Mouse (Mus musculus): ENCODE measurements around the gene Tctn3. TPM values are rescaled to one million over a fixed set of nuclear protein-coding genes. Genes with fewer than 3 reads are reported as not detected.
"Not testable (repeated sequence)": the region's sequence is repeated elsewhere in the genome, so short reads cannot be mapped to it uniquely, and the experiment has no call there.

Tctn3 gene
- polyA plus RNA-seq, 1 experiment from 2014 or later: 11.6 TPM

DNA sequence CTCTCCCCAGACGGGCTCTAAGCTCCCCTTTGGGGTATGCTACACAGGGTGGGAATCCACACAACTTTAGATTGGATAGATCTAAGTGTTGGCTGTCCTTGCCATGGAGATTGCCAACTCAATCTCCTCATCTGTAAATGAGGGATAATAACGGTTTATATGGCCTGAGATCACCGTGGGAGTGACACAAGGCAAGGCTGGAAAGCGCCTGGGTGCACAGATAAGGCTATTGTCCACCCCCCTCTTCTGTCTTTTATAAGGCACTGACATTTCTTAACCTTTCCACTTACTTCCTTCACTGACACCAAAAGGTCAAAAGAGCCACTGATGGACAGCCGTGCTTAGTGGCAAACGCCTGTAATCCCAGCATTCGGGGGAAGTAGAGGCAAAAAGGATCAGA is 25.1 kb downstream of the Tctn3 start:
- ATAC-seq: no peak
- peak overlapping the region; percentile 85 for H3K9ac ChIP-seq
- H3K9me3 ChIP-seq (replicated peaks): no peaks in the 10 kb centered on the region
- 65% methylated on average over 7 of the region's 7 CpGs for WGBS
- no peak overlapping the region for H3K27ac ChIP-seq
- H3K4me3 ChIP-seq: peak overlapping the region; percentile 82
- H3K36me3 ChIP-seq (ENCODE audit: poor library complexity, severe bottlenecking): peaks cover 29% of the 10 kb centered on the region
- peak overlapping the region; percentile 72 for H3K4me2 ChIP-seq
- no peaks in the 10 kb centered on the region for H3K27me3 ChIP-seq
- peaks cover 13% of the 10 kb centered on the region for H3K4me1 ChIP-seq

DNA sequence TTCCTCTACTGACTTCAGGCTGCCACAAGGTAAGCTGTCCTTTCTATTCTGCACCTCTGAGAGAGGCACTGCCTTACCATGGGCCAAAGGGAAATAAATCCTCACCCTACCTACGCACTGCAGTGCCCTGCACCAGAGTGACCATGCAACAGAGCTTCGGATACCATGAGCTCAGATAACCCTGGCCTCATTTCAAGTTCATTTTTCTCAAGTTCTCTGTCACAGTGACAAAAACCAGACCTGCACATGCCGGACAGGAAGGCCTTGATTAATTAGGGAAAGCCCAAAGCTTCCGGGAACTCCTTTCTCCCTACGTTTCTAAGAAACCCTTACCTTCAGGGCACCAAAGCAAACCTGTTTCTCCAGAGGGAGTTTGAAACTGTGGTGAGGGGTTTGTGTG is 30.4 kb downstream of the Tctn3 start:
- H3K9ac ChIP-seq: no peak overlapping the region
- peaks cover 3% of the 10 kb centered on the region for H3K4me1 ChIP-seq
- ATAC-seq: no peak
- 94% methylated on average over 5 of the region's 5 CpGs for WGBS
- no peaks in the 10 kb centered on the region for H3K27me3 ChIP-seq
- peaks cover 67% of the 10 kb centered on the region for H3K36me3 ChIP-seq (ENCODE audit: poor library complexity, severe bottlenecking)
- no peak overlapping the region for H3K4me2 ChIP-seq
- no peak overlapping the region for H3K4me3 ChIP-seq
- H3K27ac ChIP-seq: no peak overlapping the region
- no peaks in the 10 kb centered on the region for H3K9me3 ChIP-seq (replicated peaks)

DNA sequence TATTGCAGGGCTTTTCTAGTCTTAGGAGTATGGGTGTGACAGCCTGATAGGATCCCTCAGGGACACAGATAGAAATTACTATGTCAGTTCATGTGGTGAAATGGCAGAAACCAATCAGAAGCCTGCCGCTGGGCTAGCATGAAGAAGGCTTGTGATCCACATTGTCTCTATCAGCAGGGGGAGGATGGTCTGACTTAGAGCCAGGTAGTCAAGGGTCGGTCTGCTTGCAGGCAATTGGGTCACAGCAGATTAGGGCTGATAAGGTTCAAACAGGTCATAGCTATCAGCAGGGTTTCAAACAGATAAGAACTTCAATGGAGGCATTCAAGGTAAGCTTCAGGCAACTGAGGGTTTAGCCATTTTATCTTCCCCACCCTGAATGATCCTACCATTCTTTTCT is 31.1 kb downstream of the Tctn3 start:
- ATAC-seq: no peak
- H3K27ac ChIP-seq: no peak overlapping the region
- WGBS: 84% methylated on average over 2 of the region's 2 CpGs
- no peaks in the 10 kb centered on the region for H3K4me1 ChIP-seq
- no peak overlapping the region for H3K4me3 ChIP-seq
- no peaks in the 10 kb centered on the region for H3K9me3 ChIP-seq (replicated peaks)
- H3K4me2 ChIP-seq: no peak overlapping the region
- no peak overlapping the region for H3K9ac ChIP-seq
- H3K27me3 ChIP-seq: no peaks in the 10 kb centered on the region
- H3K36me3 ChIP-seq (ENCODE audit: poor library complexity, severe bottlenecking): peaks cover 74% of the 10 kb centered on the region

DNA sequence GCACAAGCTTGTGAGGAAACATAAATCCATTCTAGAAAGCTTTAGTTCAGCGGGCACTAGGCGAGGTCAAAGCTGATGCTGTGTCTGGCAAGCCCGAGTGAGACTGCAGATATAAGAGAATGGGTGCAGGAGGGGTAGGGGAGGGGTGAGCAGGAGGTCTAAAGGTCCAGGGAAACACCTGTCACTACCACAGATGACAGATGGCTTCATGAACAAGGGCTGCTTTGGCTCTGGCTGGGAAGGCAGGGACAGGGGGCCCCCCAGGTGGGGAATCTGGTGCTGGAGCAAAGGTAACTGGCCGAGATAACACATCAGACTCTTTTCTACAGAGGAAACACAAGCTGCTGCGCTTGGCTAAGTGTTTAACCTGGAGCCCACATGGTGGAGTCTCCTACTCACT is 36.6 kb downstream of the Tctn3 start:
- no peak overlapping the region for H3K4me3 ChIP-seq
- no peak overlapping the region for H3K9ac ChIP-seq
- no peaks in the 10 kb centered on the region for H3K27me3 ChIP-seq
- H3K4me2 ChIP-seq: no peak overlapping the region
- H3K36me3 ChIP-seq (ENCODE audit: poor library complexity, severe bottlenecking): peaks cover 95% of the 10 kb centered on the region
- H3K4me1 ChIP-seq: no peaks in the 10 kb centered on the region
- 85% methylated on average over 5 of the region's 5 CpGs for WGBS
- no peak overlapping the region for H3K27ac ChIP-seq
- ATAC-seq: no peak
- peaks cover 5% of the 10 kb centered on the region for H3K9me3 ChIP-seq (replicated peaks)

DNA sequence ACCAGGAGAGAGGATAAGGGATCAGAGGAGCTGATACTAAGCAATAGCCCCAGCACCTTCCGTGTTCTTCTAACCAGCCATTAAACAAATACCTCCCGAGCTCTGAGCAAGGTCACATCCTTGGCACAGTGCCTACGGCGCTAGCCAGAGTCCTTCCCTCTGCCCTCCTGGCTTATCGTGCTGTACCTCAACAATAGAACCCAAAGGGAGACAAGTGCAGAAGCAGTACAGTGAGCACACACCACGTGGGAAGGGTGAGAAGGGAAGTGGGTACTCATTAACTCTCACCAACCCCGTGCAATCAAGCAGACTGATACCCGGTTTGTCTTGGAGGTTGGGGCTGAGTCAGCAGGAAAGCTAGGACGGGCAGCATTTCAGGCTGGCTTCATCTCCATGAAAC is 41.3 kb downstream of the Tctn3 start:
- Histone ChIP-seq H3K9me3 (replicated peaks) (peaks cover 13% of the 10 kb centered on the region), H3K9ac (no peak overlapping the region), H3K4me1 (no peaks in the 10 kb centered on the region), H3K27ac (no peak overlapping the region), H3K36me3 (ENCODE audit: poor library complexity, severe bottlenecking) (peaks cover 98% of the 10 kb centered on the region), H3K4me3 (no peak overlapping the region), H3K27me3 (no peaks in the 10 kb centered on the region), H3K4me2 (no peak overlapping the region)
- no peak for ATAC-seq
- WGBS: 95% methylated on average over 9 of the region's 9 CpGs

DNA sequence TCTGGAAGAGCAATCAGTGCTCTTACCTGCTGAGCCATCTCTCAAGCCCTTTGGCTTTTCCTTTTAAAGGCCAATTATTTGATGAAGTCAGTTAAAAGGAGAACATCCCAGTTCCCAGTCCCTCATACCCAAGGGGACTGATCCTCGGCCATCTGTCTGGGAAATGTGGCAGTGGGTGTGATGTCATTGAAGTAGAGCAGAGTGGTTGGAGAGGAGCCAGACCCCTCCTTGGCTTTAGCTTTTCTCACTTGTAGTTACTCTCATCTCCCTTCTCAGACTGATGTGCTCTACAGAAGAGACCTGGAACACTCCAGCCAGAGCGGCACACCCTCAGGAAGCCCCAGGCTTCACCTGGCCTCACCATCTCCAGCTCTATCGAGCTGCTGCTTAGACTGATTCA is 44.4 kb downstream of the Tctn3 start:
- Histone ChIP-seq H3K27ac (no peak overlapping the region), H3K4me3 (no peak overlapping the region), H3K4me1 (no peaks in the 10 kb centered on the region), H3K4me2 (no peak overlapping the region), H3K36me3 (ENCODE audit: poor library complexity, severe bottlenecking) (peaks cover 98% of the 10 kb centered on the region), H3K27me3 (no peaks in the 10 kb centered on the region), H3K9ac (no peak overlapping the region), H3K9me3 (replicated peaks) (peaks cover 13% of the 10 kb centered on the region)
- WGBS: 83% methylated on average over 3 of the region's 3 CpGs
- ATAC-seq: no peak

DNA sequence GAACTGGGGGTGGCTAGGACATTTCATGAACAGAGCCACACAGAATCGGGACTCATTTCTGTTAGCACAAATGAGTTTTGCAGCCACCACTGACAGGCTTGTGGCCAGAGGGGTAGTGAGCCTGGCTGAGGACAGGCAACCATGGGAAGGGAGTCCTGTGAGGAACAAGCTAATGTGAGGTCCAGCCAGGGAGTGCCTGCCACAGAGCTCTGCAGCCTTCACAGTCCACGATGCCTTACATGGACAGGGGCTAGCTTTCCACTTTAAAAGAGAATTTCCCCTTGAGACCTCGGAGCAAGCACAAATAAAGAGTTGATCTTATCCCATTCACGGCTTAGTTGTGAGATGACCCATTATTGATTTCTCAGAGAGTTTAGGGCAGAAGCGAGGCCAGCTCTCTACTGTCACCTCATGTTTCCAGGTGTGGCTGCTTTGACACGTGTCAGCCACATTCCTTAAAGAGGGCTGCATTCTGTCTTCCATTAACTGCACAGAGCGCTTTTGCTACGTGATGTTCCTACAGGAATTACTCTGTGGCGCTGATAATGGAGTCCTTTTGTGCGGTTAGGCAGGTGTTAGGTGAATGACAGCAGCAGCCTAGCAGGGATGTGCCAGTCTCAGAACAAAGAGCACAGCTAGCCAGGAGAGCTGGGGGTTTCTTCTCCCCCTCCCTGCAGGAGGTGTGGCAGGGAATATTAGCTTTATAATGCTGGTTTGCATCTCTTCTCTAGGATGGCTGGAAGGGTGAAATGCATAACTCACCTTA is 48.0 kb downstream of the Tctn3 start:
- Histone ChIP-seq H3K27ac (no peak overlapping the region), H3K4me3 (no peak overlapping the region), H3K4me2 (no peak overlapping the region), H3K9me3 (replicated peaks) (no peaks in the 10 kb centered on the region), H3K36me3 (ENCODE audit: poor library complexity, severe bottlenecking) (peaks cover 74% of the 10 kb centered on the region), H3K27me3 (no peaks in the 10 kb centered on the region), H3K4me1 (no peaks in the 10 kb centered on the region), H3K9ac (no peak overlapping the region)
- no peak for ATAC-seq
- 85% methylated on average over 10 of the region's 10 CpGs for WGBS

DNA sequence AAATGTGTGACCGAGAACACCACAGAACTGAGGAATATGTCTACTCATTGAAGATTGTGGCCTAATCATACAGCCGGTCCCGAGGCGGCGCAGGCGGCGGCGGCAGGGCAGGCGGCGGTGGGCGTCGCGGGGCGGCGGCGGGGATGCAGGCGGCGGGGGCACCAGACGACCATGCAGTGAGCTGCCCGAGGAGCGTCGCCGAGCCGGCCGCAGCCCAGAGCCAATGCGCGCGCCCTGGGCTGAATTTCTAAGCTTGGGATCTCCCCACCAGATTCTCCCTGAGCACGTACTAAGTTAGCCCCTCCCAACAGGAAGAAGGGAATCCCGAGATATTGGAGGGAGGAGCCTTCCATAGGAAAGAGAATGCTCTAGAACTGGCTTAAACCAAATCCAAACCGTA is 50.5 kb downstream of the Tctn3 start:
- not testable (repeated sequence) for H3K9me3 ChIP-seq (replicated peaks); H3K27ac ChIP-seq; H3K4me3 ChIP-seq; H3K27me3 ChIP-seq; H3K4me1 ChIP-seq; H3K4me2 ChIP-seq; H3K9ac ChIP-seq
- ATAC-seq: peak; percentile 78
- H3K36me3 ChIP-seq (ENCODE audit: poor library complexity, severe bottlenecking): peaks cover 68% of the 10 kb centered on the region
- WGBS: 86% methylated on average over 15 of the region's 31 CpGs

DNA sequence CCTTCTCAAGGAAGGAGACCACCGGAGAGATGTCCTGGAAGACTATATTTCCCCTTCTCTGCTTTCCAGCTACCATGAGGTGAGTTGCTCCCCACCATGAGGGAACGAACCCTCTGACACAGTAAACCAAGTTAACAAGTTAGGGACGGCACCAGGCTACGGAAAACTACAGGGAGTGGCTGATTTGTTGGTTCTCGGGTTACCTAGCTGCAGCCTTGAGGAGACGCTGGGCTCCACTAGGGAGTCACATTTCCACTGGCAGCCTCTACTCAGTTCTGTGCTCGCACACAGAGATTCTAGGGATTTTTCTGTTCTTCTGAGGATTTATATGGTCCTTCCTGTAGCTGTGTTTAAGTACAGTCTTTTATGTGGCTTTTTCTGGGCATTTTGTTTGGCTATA is 56.0 kb downstream of the Tctn3 start:
- Histone ChIP-seq H3K27ac (no peak overlapping the region), H3K36me3 (ENCODE audit: poor library complexity, severe bottlenecking) (peaks cover 74% of the 10 kb centered on the region), H3K27me3 (no peaks in the 10 kb centered on the region), H3K9me3 (replicated peaks) (no peaks in the 10 kb centered on the region), H3K9ac (no peak overlapping the region), H3K4me2 (no peak overlapping the region), H3K4me1 (no peaks in the 10 kb centered on the region), H3K4me3 (no peak overlapping the region)
- no peak for ATAC-seq
- 91% methylated on average over 7 of the region's 7 CpGs for WGBS

DNA sequence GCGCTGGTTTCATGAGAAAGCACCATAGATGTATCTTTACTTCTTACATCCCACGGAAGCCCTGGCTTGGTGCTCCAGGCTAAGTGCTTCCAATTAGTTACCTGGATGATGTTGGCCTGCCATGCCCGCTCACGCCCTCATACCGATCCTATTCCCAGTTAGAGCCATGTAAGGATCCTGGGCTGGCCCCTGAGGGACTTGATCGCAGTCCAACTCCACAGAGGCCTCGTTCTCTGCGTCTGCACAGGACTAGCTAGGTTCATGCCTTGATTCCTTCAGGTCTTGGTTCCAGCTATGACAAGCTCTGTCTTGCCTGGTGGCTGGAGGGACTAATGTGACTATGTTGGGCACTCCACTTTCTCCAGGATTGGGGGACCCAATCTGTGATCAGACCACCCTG is 56.9 kb downstream of the Tctn3 start:
- WGBS: 96% methylated on average over 8 of the region's 8 CpGs
- Histone ChIP-seq H3K4me1 (no peaks in the 10 kb centered on the region), H3K4me3 (no peak overlapping the region), H3K27me3 (no peaks in the 10 kb centered on the region), H3K27ac (no peak overlapping the region), H3K4me2 (no peak overlapping the region), H3K9me3 (replicated peaks) (no peaks in the 10 kb centered on the region), H3K36me3 (ENCODE audit: poor library complexity, severe bottlenecking) (peaks cover 83% of the 10 kb centered on the region), H3K9ac (no peak overlapping the region)
- ATAC-seq: no peak

DNA sequence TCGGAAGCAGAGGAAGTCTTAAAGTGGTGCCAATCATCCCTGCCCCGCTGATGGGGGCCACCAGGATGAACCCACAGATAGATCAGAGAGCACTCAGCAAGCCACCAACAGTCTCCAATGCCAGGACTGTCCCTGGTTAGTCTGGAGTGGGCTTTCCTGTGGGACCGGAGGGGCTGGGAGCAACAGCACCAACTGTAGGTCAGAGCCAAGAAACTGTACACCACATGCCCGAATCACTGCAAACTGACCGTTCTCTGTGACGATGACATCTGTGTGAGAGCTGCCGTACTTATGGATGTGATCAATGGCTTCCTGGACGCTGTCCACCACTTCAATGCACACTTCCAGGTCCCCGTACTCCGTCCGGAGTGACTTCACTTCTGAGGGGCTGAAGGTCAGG is 57.7 kb downstream of the Tctn3 start:
- Histone ChIP-seq H3K4me3 (no peak overlapping the region), H3K4me2 (no peak overlapping the region), H3K36me3 (ENCODE audit: poor library complexity, severe bottlenecking) (peaks cover 85% of the 10 kb centered on the region), H3K4me1 (no peaks in the 10 kb centered on the region; the same call in 1 of the 2 replicates), H3K9ac (no peak overlapping the region), H3K27ac (no peak overlapping the region), H3K9me3 (replicated peaks) (no peaks in the 10 kb centered on the region), H3K27me3 (no peaks in the 10 kb centered on the region)
- 94% methylated on average over 11 of the region's 11 CpGs for WGBS
- no peak for ATAC-seq

DNA sequence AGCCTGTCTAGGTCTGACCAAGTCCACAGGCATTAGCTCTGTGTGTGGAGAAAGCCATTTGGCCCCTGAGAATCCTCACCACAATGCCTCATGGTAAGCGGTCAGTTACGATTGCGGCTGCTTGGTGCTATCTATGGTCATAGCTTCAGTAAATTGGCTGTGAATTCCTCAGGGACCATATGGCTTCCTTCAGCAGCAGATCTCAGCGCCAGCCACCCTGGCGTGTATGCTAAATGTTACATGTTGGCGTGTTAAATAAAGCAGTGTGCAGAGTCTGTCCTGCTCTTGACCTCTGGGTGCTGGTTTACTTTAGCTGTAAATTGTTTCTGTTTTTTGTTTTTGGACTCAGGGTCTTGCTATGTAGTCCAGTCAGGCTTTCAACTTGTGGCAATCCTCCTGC is 58.2 kb downstream of the Tctn3 start:
- Histone ChIP-seq H3K9me3 (replicated peaks) (no peaks in the 10 kb centered on the region), H3K4me3 (no peak overlapping the region), H3K4me2 (no peak overlapping the region), H3K4me1 (no peaks in the 10 kb centered on the region; the same call in 1 of the 2 replicates), H3K27me3 (no peaks in the 10 kb centered on the region), H3K27ac (no peak overlapping the region), H3K36me3 (ENCODE audit: poor library complexity, severe bottlenecking) (peaks cover 85% of the 10 kb centered on the region), H3K9ac (no peak overlapping the region)
- ATAC-seq: no peak
- 91% methylated on average over 6 of the region's 6 CpGs for WGBS
